Mouse (Mus musculus) heart, embryonic 10.5 days (tissue): ENCODE data around the gene Rad50. TPM values are rescaled to one million over a fixed set of nuclear protein-coding genes. Genes with fewer than 3 reads are reported as not detected.

Experiments used
- DNase-seq: peaks from one replicate; pipeline ENCODE4 v3.0.0-alpha.2; 2017; ENCODE audit warnings: low spot score
- H3K27ac ChIP-seq: fragments of 300-500 bp; sonication (generic); 2 replicates; pipeline ENCODE4 v1.5.1; 2016; ENCODE audit warnings: mild to moderate bottlenecking
- H3K27me3 ChIP-seq: fragments of 300-500 bp; sonication (generic); 2 replicates; pipeline ENCODE4 v1.6.1; 2016; ENCODE audit warnings: mild to moderate bottlenecking; ENCODE audit not compliant: poor library complexity, insufficient read depth, severe bottlenecking
- H3K36me3 ChIP-seq: fragments of 300-500 bp; sonication (generic); 2 replicates; pipeline ENCODE4 v1.6.1; 2016; ENCODE audit warnings: mild to moderate bottlenecking, moderate library complexity
- H3K4me1 ChIP-seq: fragments of 300-500 bp; sonication (generic); 2 replicates; pipeline ENCODE4 v1.6.1; 2016; ENCODE audit warnings: mild to moderate bottlenecking
- H3K4me3 ChIP-seq: fragments of 300-500 bp; sonication (generic); 2 replicates; pipeline ENCODE4 v1.5.1; 2016; ENCODE audit warnings: mild to moderate bottlenecking, moderate library complexity
- H3K9me3 ChIP-seq: fragments of 300-500 bp; sonication (generic); 2 replicates; pipeline ENCODE4 v1.6.1; 2016; ENCODE audit warnings: mild to moderate bottlenecking, moderate library complexity
- WGBS: fragments of 180-500 bp; shearing (Covaris S2); methylation state at CpG from one replicate; pipeline ENCODE4 v1.1.7; 2016; 5-methylcytosine and 5-hydroxymethylcytosine counted together
- polyA plus RNA-seq: library from polyadenylated mRNA; unstranded; fragments of >200 nt; fragmentation: Nextera tagmentation; extraction: Ambion mirVana; gene quantifications from 2 replicates; pipeline ENCODE4 v1.2.1, GENCODE M21; 2016

Rad50 gene
- polyA plus RNA-seq, 1 experiment from 2014 or later = 26.5 TPM

DNA sequence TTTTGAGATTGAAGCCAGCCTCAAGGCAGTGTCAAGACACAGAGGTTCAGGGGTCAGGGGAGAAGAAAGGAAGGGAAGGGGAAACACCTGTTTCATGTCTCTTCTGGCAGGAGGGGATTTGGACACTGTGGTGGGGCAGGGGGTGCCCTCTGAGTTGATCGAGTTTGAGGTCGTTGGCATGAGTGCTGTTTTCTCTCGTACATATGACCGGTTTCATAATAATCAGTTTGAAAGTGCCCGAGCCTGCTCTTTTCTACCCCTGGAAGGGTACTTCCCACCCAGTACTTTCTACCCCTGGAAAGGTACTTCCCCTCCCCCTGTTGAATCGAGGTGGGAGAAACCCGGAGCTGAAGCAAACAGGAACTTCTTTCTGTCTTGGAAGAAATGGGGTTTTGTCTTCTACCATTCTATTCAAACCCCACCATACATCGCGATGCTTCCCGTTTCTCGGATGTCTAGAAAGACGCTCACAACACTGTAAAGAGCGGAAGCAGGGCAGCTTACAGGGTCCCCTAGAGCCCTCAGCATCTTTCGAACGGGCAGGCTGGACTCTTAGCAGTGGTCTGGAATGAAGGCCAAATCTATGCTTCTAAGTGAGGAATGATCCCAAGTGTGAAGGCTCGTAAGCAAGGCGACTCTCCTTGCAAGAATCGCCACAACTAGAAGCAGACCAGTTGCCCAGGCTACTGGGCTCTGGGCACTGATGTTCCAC is 28.0 kb upstream of the Rad50 start:
- 66% methylated on average over 18 of the region's 18 CpGs for WGBS
- Histone ChIP-seq H3K36me3 (no peaks in the 10 kb centered on the region), H3K4me3 (no peak overlapping the region), H3K9me3 (no peaks in the 10 kb centered on the region), H3K27me3 (no peaks in the 10 kb centered on the region), H3K4me1 (no peaks in the 10 kb centered on the region; the same call in 1 of the 2 replicates), H3K27ac (no peak overlapping the region)
- no peak for DNase-seq

DNA sequence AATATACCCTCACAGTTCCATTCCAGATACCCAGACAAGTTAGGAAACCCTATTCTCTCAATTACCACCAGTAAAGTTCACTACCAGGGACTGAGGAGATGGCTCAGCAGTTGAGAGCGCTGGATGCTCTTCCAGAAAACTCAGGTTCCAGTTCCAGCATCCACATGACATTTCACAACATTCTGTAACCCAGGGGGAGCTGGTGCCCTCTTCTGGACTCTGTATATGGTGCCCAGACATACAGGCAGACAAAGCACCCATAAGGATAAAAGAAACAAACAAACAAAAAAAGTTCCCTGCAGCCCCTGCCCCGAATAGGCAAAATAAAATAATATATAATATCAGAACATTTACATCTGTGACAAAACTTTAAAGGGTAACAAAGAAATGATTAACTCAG is 27.3 kb upstream of the Rad50 start:
- Histone ChIP-seq H3K4me1 (no peaks in the 10 kb centered on the region; the same call in 1 of the 2 replicates), H3K9me3 (no peaks in the 10 kb centered on the region), H3K36me3 (no peaks in the 10 kb centered on the region), H3K4me3 (no peak overlapping the region), H3K27ac (no peak overlapping the region), H3K27me3 (no peaks in the 10 kb centered on the region)
- WGBS = 87% methylated on average over 2 of the region's 2 CpGs
- DNase-seq = no peak

DNA sequence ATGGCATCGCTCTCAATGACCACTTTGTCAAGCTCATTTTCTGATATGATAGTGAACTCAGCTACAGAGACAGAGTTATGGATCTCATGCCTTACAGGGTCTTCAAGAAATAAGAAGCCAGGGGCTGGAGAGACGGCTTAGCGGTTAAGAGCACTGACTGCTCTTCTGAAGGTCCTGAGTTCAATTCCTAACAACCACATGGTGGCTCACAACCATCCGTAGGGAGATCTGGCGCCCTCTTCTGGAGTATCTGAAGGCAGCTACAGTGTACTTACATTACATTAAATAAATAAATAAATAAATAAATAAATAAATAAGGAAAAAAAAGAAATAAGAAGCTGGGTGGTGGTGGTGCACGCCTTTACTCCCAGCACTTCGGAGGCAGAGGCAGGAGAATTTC is 26.7 kb upstream of the Rad50 start:
- Histone ChIP-seq H3K27me3 (no peaks in the 10 kb centered on the region), H3K27ac (no peak overlapping the region), H3K36me3 (no peaks in the 10 kb centered on the region), H3K9me3 (no peaks in the 10 kb centered on the region), H3K4me1 (no peaks in the 10 kb centered on the region; the same call in 1 of the 2 replicates), H3K4me3 (no peak overlapping the region)
- no peak for DNase-seq
- 78% methylated on average over 7 of the region's 7 CpGs for WGBS

DNA sequence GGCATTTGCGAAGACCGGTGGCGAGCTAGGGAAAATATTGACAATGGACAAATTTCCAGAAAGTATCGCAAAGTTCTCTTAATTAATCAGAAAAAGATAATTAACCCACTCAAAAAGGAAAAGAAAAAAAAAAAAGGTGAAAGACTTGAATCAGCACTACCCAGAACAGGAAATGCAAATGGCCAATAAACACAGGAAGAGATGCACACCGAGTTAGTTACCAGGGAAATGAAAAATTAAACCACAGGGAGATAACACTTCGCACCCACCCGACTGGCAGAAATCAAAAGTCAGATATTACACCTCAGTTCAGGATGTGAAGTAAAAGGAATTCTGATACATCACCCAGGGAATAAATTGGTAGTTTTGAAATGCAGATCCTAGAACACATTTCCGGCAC is 25.1 kb upstream of the Rad50 start:
- WGBS = 84% methylated on average over 8 of the region's 8 CpGs
- Histone ChIP-seq H3K27me3 (no peaks in the 10 kb centered on the region), H3K4me1 (no peaks in the 10 kb centered on the region; the same call in 1 of the 2 replicates)

DNA sequence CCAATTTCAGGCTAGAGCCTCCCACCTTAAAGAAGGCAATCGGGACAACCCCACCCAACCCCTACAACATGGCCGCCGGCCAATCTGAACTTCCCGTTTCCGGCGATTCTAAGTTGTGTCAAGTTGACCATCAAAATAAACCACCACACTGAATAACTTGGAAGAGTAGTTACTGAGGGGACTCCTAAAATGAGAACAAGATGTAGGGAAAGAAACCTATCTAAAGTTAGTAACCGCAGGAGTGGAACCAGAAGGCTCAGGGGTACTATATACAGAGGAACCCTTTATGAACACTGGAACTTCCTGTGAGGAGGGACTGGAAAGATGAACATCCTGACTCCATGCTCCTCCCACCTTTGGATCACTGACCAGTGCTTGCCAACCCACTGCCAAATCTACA is 24.3 kb upstream of the Rad50 start:
- Histone ChIP-seq H3K27me3 (no peaks in the 10 kb centered on the region), H3K4me3 (no peak overlapping the region), H3K4me1 (no peaks in the 10 kb centered on the region; the same call in 1 of the 2 replicates), H3K36me3 (no peaks in the 10 kb centered on the region), H3K27ac (no peak overlapping the region), H3K9me3 (no peaks in the 10 kb centered on the region)
- 94% methylated on average over 7 of the region's 7 CpGs for WGBS
- DNase-seq = no peak

More for the DNA sequence above, 25.1 kb upstream of the Rad50 start:
- H3K4me3 ChIP-seq = no peak overlapping the region
- no peak for DNase-seq
- H3K27ac ChIP-seq = no peak overlapping the region
- no peaks in the 10 kb centered on the region for H3K9me3 ChIP-seq
- no peaks in the 10 kb centered on the region for H3K36me3 ChIP-seq

DNA sequence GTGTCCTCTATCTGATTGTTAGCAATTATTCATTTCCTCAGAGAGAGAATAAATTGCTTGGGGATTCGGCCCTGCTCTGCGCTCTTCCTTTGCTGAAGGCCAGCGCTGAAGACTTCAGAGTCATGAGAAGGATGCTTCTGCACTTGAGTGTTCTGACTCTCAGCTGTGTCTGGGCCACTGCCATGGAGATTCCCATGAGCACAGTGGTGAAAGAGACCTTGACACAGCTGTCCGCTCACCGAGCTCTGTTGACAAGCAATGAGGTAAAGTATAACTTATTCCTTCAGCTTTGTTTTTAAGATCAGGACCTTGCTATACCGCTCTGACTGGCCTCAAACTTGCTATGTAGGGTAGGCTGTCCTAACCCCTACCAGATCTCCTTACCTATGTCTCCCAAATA is 13.6 kb upstream of the Rad50 start, which contains the start of gene Il5:
Il5 (plus strand) TSS at position 80 of the 400 bp plus-strand sequence.
- H3K27me3 ChIP-seq = no peaks in the 10 kb centered on the region
- WGBS = 80% methylated on average over 6 of the region's 6 CpGs
- no peak for DNase-seq
- no peak within 1 kb of the TSS for H3K4me3 ChIP-seq
- H3K4me1 ChIP-seq = no peaks in the 10 kb centered on the region
- H3K9me3 ChIP-seq = no peaks in the 10 kb centered on the region
- no peak within 1 kb of the TSS for H3K27ac ChIP-seq
- H3K36me3 ChIP-seq = no peaks in the 10 kb centered on the region

DNA sequence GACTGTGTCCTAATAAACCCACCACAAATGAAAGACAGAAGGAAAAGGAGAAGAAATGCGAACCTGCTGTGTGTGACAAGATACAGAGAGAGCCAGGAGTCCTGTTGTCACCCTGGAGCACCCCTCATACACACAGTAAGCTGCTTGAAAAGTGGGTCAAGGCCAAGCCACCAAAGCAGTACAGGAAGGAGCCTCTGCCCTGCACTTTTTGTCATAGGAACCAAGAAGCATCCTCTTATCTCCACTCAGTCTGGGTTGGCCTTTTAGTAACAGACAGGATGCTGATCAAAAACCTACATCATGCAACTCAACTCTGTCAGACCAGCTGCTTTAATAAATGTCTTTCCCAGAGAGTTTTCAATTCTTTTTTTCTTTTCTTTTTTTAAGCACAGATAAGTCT is 12.6 kb upstream of the Rad50 start:
- Histone ChIP-seq H3K36me3 (no peaks in the 10 kb centered on the region), H3K4me1 (no peaks in the 10 kb centered on the region), H3K4me3 (no peak overlapping the region), H3K27me3 (no peaks in the 10 kb centered on the region), H3K27ac (no peak overlapping the region), H3K9me3 (no peaks in the 10 kb centered on the region)
- no peak for DNase-seq
- 65% methylated on average over 1 of the region's 1 CpGs for WGBS

DNA sequence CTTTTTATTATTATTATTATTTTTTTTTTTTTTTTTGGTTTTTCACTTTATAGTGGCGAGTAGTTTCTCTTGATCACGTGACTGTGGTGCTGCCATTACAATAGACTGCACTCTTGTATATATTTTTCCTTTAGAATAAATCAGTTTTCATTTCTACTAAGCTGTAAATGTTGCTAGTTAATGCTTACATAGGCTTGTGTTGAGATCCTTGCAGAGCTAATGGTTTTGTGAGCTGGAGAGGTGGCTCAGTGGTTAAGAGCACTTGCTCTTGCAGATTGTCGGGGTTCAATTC is 545 bp upstream of the Rad50 start:
- WGBS = 76% methylated on average over 3 of the region's 3 CpGs
- no peaks in the 10 kb centered on the region for H3K9me3 ChIP-seq
- H3K36me3 ChIP-seq = 0 out of 2 replicates have a peak, but pooled peaks cover 8% of the 10 kb centered on the region
- peak overlapping the region; percentile 84 for H3K4me3 ChIP-seq
- no peak for DNase-seq
- H3K27me3 ChIP-seq = no peaks in the 10 kb centered on the region
- no peaks in the 10 kb centered on the region; the same call in 1 of the 2 replicates for H3K4me1 ChIP-seq
- peak overlapping the region; percentile 92; the same call in 1 of the 2 replicates for H3K27ac ChIP-seq

DNA sequence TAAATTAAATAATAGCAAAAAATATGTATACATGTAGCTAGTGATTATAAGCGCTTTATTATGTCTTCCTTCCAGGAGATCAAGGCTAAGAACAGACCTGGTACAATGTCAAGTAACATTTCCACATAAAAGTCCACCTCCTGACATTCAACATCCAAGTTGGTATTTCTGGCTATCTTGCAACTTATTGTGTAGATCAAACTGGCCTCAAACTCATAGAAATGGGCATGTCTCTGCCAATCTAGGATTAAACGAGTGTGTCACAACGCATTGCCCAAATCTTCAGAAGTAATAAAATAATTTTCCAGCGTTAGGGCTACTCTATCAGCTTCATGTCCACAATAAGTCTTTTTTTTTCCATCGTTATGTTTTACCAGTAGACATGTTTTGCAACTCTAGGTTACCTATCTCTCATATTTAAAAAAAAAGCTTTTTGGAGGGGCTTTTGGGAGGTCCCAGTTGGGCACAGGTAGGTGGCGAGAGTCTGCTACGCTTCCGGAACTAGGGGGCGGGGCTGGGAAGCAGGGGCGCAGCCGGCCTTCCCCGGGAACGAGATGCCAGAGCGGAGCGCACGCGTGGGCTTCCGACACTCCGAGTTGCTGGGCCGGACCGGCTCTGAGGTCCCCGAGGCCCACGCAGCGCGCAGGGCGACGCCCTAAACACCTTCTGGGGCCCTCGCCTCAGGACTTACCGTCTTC is 734 bp downstream of the Rad50 start:
- peak; percentile 80 for DNase-seq
- WGBS = 6% methylated on average over 29 of the region's 29 CpGs

DNA sequence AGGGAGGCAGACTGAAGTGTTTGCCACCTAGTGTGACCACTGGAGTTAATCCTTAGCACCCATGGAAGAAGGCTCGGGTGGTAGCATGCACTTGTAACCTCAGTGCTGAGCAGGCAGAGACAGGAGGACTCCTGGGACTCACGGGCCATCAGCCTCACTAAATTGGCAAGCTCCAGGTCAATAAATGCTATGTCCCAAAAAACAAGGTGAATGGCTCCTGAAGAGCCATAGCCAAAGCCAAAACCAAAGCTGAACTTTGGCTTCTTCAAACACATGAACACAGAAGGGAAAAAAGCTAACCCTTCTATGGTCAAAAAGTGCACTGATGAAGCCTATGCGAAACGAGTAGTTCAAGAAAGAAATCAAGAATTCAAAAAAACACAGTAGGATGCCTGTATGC is 7.8 kb downstream of the Rad50 start:
- WGBS = 86% methylated on average over 4 of the region's 4 CpGs
- Histone ChIP-seq H3K4me1 (no peaks in the 10 kb centered on the region), H3K9me3 (no peaks in the 10 kb centered on the region), H3K27me3 (no peaks in the 10 kb centered on the region), H3K27ac (no peak overlapping the region), H3K4me3 (no peak overlapping the region), H3K36me3 (peaks cover 61% of the 10 kb centered on the region)
- no peak for DNase-seq

More for the DNA sequence above, 734 bp downstream of the Rad50 start:
- no peaks in the 10 kb centered on the region; the same call in 1 of the 2 replicates for H3K4me1 ChIP-seq
- H3K4me3 ChIP-seq = peak overlapping the region; percentile 84
- H3K36me3 ChIP-seq = peaks cover 12% of the 10 kb centered on the region; the same call in 1 of the 2 replicates
- peak overlapping the region; percentile 92 for H3K27ac ChIP-seq
- no peaks in the 10 kb centered on the region for H3K9me3 ChIP-seq
- H3K27me3 ChIP-seq = no peaks in the 10 kb centered on the region

DNA sequence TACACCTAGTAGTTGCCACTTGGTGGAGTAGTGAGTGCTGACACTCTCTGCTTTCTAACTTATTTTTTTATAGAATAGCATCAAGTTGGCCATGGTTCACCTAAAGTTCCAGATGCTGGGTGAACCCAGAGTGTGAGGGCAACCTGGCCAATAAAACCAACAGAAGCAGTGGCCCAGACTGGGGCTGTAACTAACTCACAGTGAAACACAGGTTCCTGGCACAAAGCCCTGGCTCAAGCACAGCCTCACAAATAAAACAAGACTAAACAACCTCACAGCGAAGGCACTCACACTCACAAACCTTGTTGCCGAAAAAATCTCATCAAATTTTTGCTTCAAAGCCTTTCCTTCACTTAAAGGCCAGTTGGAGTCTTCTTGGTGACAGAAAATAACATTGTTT is 8.6 kb downstream of the Rad50 start:
- peaks cover 61% of the 10 kb centered on the region for H3K36me3 ChIP-seq
- WGBS = 90% methylated on average over 2 of the region's 2 CpGs

DNA sequence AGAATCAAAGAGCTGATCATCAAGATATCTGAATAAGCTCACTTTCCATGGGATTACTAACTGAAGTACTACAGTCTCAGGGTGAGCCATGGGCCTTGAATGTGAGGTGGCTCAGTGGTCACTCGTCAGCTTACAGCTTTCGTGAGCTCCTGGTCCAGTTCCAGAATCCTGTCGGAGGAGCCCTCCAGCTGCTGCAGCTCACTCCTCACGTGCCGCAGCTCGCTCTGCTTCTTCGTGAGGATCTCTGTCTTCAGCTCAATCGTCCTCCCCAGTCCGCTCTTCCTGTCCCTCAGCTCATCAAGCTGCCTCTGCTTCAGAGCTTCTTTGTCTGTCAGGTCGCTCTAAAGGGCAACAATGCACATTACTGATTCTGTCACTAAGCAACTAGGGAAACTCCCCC is 15.1 kb downstream of the Rad50 start:
- DNase-seq = no peak
- Histone ChIP-seq H3K27ac (no peak overlapping the region), H3K36me3 (peaks cover 42% of the 10 kb centered on the region), H3K27me3 (no peaks in the 10 kb centered on the region), H3K9me3 (no peaks in the 10 kb centered on the region), H3K4me1 (no peaks in the 10 kb centered on the region), H3K4me3 (no peak overlapping the region)
- WGBS = 75% methylated on average over 10 of the region's 10 CpGs

More for the DNA sequence above, 8.6 kb downstream of the Rad50 start:
- H3K4me1 ChIP-seq = no peaks in the 10 kb centered on the region
- H3K4me3 ChIP-seq = no peak overlapping the region
- no peaks in the 10 kb centered on the region for H3K9me3 ChIP-seq
- no peak for DNase-seq
- H3K27ac ChIP-seq = no peak overlapping the region
- no peaks in the 10 kb centered on the region for H3K27me3 ChIP-seq

DNA sequence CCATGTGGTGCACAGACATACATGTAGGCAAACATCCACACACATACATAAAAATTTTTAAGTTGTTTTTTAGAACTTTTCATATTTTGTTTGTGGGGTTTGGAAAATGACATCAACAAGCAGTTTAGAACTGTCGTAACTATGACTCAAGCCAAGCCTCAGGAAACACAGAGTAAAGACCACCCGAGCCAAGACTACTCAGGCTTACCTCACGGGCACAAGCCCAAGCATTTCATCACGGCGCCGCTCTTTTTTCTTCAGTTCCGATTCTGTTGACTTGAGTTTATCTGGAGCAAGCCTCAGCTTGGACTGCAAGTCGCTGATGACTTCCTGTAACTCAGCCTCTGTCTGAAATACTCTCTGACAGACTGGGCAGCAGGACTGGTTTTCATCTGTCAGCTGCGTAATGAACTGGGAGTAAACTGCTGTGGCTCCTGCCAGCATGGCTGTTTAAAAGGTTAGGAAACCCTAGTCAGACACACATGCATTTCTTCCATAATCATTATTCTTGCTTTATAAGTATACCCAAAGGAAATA is 24.1 kb downstream of the Rad50 start:
- Histone ChIP-seq H3K36me3 (peaks cover 47% of the 10 kb centered on the region), H3K27ac (no peak overlapping the region)

More for the DNA sequence above, 24.1 kb downstream of the Rad50 start:
- 65% methylated on average over 9 of the region's 9 CpGs for WGBS
- H3K4me3 ChIP-seq = no peak overlapping the region
- H3K4me1 ChIP-seq = peaks cover 4% of the 10 kb centered on the region; the same call in 1 of the 2 replicates
- no peaks in the 10 kb centered on the region for H3K27me3 ChIP-seq
- no peak for DNase-seq
- no peaks in the 10 kb centered on the region for H3K9me3 ChIP-seq
